Mouse (Mus musculus): ENCODE results near the gene Slc35b2.

Gene Slc35b2

GRCm38 (mm10) chr17:45573087-45573779, 9.6 kb downstream of the Slc35b2 start, which contains the start of gene Hsp90ab1:
Gene Hsp90ab1 (minus strand): TSS chr17:45573271.
- H3K4me1 ChIP-seq (replicated peaks; ENCODE audit: low read depth, low read length) = peaks cover 73% of the 10 kb centered on the region
- TF ChIP-seq NANOG (IDR thresholded peaks at IDR 0.05; ENCODE audit: borderline replicate concordance, low read length) (no peak), POU5F1 (IDR thresholded peaks at IDR 0.05; ENCODE audit: borderline replicate concordance, low read length) (no peak), CTCF (conservative IDR thresholded peaks at IDR 0.05; ENCODE audit: low read length) (no peak)
- peak within 1 kb of the TSS; percentile 98 for H3K4me3 ChIP-seq (replicated peaks; ENCODE audit: low read length)
- no peaks in the 10 kb centered on the region for H3K27me3 ChIP-seq (ENCODE audit: insufficient read depth, low read length)
- H3K36me3 ChIP-seq (ENCODE audit: insufficient read depth, low read length) = peaks cover 43% of the 10 kb centered on the region
- peaks cover 27% of the 10 kb centered on the region; the same call in 1 of the 2 replicates for H3K9me3 ChIP-seq (ENCODE audit: low read length)

GRCm38 (mm10) chr17:45573780-45574123, 10.1 kb downstream of the Slc35b2 start:
- H3K4me1 ChIP-seq (replicated peaks; ENCODE audit: low read depth, low read length) = peaks cover 73% of the 10 kb centered on the region

GRCm38 (mm10) chr17:45574129-45574761, 10.6 kb downstream of the Slc35b2 start:
- Histone ChIP-seq H3K36me3 (ENCODE audit: insufficient read depth, low read length) (peaks cover 33% of the 10 kb centered on the region), H3K9me3 (ENCODE audit: low read length) (peaks cover 19% of the 10 kb centered on the region; the same call in 1 of the 2 replicates)
- TF ChIP-seq CTCF (conservative IDR thresholded peaks at IDR 0.05; ENCODE audit: low read length) (no peak), POU5F1 (IDR thresholded peaks at IDR 0.05; ENCODE audit: borderline replicate concordance, low read length) (no peak), NANOG (IDR thresholded peaks at IDR 0.05; ENCODE audit: borderline replicate concordance, low read length) (peak; percentile 41; the same call in 1 of the 2 replicates)

More at GRCm38 (mm10) chr17:45573780-45574123, 10.1 kb downstream of the Slc35b2 start:
- H3K36me3 ChIP-seq (ENCODE audit: insufficient read depth, low read length) = peaks cover 38% of the 10 kb centered on the region
- no peaks in the 10 kb centered on the region for H3K27me3 ChIP-seq (ENCODE audit: insufficient read depth, low read length)
- H3K4me3 ChIP-seq (replicated peaks; ENCODE audit: low read length) = peak overlapping the region; percentile 98
- peaks cover 24% of the 10 kb centered on the region; the same call in 1 of the 2 replicates for H3K9me3 ChIP-seq (ENCODE audit: low read length)
- no peak for TF ChIP-seq NANOG (IDR thresholded peaks at IDR 0.05; ENCODE audit: borderline replicate concordance, low read length)
- no peak for TF ChIP-seq POU5F1 (IDR thresholded peaks at IDR 0.05; ENCODE audit: borderline replicate concordance, low read length)
- TF ChIP-seq CTCF (conservative IDR thresholded peaks at IDR 0.05; ENCODE audit: low read length) = no peak

GRCm38 (mm10) chr17:45575123-45575897, 11.6 kb downstream of the Slc35b2 start:
- no peak for TF ChIP-seq POU5F1 (IDR thresholded peaks at IDR 0.05; ENCODE audit: borderline replicate concordance, low read length)
- no peak for TF ChIP-seq NANOG (IDR thresholded peaks at IDR 0.05; ENCODE audit: borderline replicate concordance, low read length)
- no peak for TF ChIP-seq CTCF (conservative IDR thresholded peaks at IDR 0.05; ENCODE audit: low read length)
- peaks cover 23% of the 10 kb centered on the region for H3K36me3 ChIP-seq (ENCODE audit: insufficient read depth, low read length)
- H3K4me1 ChIP-seq (replicated peaks; ENCODE audit: low read depth, low read length) = peaks cover 73% of the 10 kb centered on the region
- no peaks in the 10 kb centered on the region for H3K27me3 ChIP-seq (ENCODE audit: insufficient read depth, low read length)
- H3K9me3 ChIP-seq (ENCODE audit: low read length) = peaks cover 8% of the 10 kb centered on the region; the same call in 1 of the 2 replicates
- peak overlapping the region; percentile 98 for H3K4me3 ChIP-seq (replicated peaks; ENCODE audit: low read length)

More at GRCm38 (mm10) chr17:45574129-45574761, 10.6 kb downstream of the Slc35b2 start:
- Histone ChIP-seq H3K27me3 (ENCODE audit: insufficient read depth, low read length) (no peaks in the 10 kb centered on the region), H3K4me3 (replicated peaks; ENCODE audit: low read length) (peak overlapping the region; percentile 98), H3K4me1 (replicated peaks; ENCODE audit: low read depth, low read length) (peaks cover 73% of the 10 kb centered on the region)

GRCm38 (mm10) chr17:45578242-45578641, 14.6 kb downstream of the Slc35b2 start:
- peaks cover 89% of the 10 kb centered on the region for H3K4me1 ChIP-seq (replicated peaks; ENCODE audit: low read depth, low read length)
- H3K27me3 ChIP-seq (ENCODE audit: insufficient read depth, low read length) = no peaks in the 10 kb centered on the region
- H3K9me3 ChIP-seq (ENCODE audit: low read length) = no peaks in the 10 kb centered on the region
- no peak overlapping the region for H3K4me3 ChIP-seq (replicated peaks; ENCODE audit: low read length)
- peaks cover 4% of the 10 kb centered on the region for H3K36me3 ChIP-seq (ENCODE audit: insufficient read depth, low read length)
- TF ChIP-seq CTCF (conservative IDR thresholded peaks at IDR 0.05; ENCODE audit: low read length) = no peak
- TF ChIP-seq NANOG (IDR thresholded peaks at IDR 0.05; ENCODE audit: borderline replicate concordance, low read length) = no peak
- no peak for TF ChIP-seq POU5F1 (IDR thresholded peaks at IDR 0.05; ENCODE audit: borderline replicate concordance, low read length)

- Histone ChIP-seq H3K36me3 (ENCODE audit: insufficient read depth, low read length) (peaks cover 10% of the 10 kb centered on the region), H3K27me3 (ENCODE audit: insufficient read depth, low read length) (no peaks in the 10 kb centered on the region), H3K4me1 (replicated peaks; ENCODE audit: low read depth, low read length) (peaks cover 95% of the 10 kb centered on the region), H3K4me3 (replicated peaks; ENCODE audit: low read length) (0 out of 2 replicates have a peak overlapping the region, but pooled peaks have one; percentile 41), H3K9me3 (ENCODE audit: low read length) (no peaks in the 10 kb centered on the region)
- no peak for TF ChIP-seq NANOG (IDR thresholded peaks at IDR 0.05; ENCODE audit: borderline replicate concordance, low read length)
- TF ChIP-seq POU5F1 (IDR thresholded peaks at IDR 0.05; ENCODE audit: borderline replicate concordance, low read length) = no peak
- TF ChIP-seq CTCF (conservative IDR thresholded peaks at IDR 0.05; ENCODE audit: low read length) = peak; percentile 62
Observed at GRCm38 (mm10) chr17:45578843-45579242, 15.2 kb downstream of the Slc35b2 start.

- H3K36me3 ChIP-seq (ENCODE audit: insufficient read depth, low read length) = peaks cover 17% of the 10 kb centered on the region
- no peaks in the 10 kb centered on the region for H3K9me3 ChIP-seq (ENCODE audit: low read length)
- no peaks in the 10 kb centered on the region for H3K27me3 ChIP-seq (ENCODE audit: insufficient read depth, low read length)
- TF ChIP-seq CTCF (conservative IDR thresholded peaks at IDR 0.05; ENCODE audit: low read length) (no peak), NANOG (IDR thresholded peaks at IDR 0.05; ENCODE audit: borderline replicate concordance, low read length) (no peak), POU5F1 (IDR thresholded peaks at IDR 0.05; ENCODE audit: borderline replicate concordance, low read length) (no peak)
- H3K4me1 ChIP-seq (replicated peaks; ENCODE audit: low read depth, low read length) = peaks cover 96% of the 10 kb centered on the region
- peak overlapping the region; percentile 41 for H3K4me3 ChIP-seq (replicated peaks; ENCODE audit: low read length)
Observed at GRCm38 (mm10) chr17:45579554-45579953, 15.9 kb downstream of the Slc35b2 start.

All from E14TG2a.4 (cell line).